Comparison of ENCODE assay signal across 15 mouse cellular contexts in the genomic region with DNA sequence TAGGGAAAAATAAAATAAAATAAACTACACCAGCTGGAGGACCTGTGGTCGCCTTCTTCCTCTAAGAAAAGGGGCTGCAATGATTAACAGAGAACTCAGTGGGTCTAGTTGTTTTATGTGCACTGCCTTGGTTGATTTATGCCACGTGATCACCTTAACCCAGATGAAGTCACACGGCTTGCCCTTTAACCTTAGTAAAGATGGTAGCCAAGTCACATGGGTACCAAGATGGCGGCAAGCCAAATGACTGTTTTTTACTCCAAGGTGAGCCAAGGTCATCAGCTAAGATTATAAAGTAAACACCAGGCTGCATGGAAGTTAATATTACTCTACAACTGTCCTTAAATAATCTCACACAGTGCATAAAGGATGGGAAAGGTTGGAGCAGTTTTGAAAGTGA. TPM values are rescaled to one million over a fixed set of nuclear protein-coding genes. Genes with fewer than 3 reads are reported as not detected.
DNase-seq lines count a peak whose midpoint lies in the region; ATAC-seq lines count a peak whose summit lies in the region.
"Had no signal": no experiment of that assay in that cellular context is flagged by ENCODE, and none has a peak within 500 bp of the region (broad histone marks: within the 10 kb centered on the region; RNA-seq: fewer than 3 reads in every experiment).

No protein-coding gene starts in this region.

- peak; percentile 61 for DNase-seq in adrenal gland, adult 2 months
- no peak for DNase-seq in adrenal gland, postnatal 4 days (ENCODE audit: low spot score in 2 of 2)
- peak; percentile 35 for DNase-seq in lung, postnatal 10 days
- DNase-seq in lung, postnatal 4 days: no peak
- peak; percentile 67 for DNase-seq in kidney, postnatal 10 days
- no peak for DNase-seq in layer of hippocampus, postnatal 25 days (ENCODE audit: extremely low spot score in 1 of 2, low spot score in 1 of 2)
- no peak for DNase-seq in thymus, postnatal 0 days (ENCODE audit: low spot score)
- DNase-seq: cerebellum, adult 18-20 months; gastrocnemius, postnatal 10 days had no signal

- ATAC-seq in cerebellum, adult (ENCODE audit: insufficient number of reproducible peaks, low FRiP score, low TSS enrichment): no peak
- ATAC-seq: forebrain, embryonic 16.5 days had no signal

RNA-seq across cellular contexts. Expression of gene Trcg1, which starts 6.6 kb away (rescaled TPM):
- total RNA-seq in adrenal gland, adult 2 months (2021): not detected
- polyA plus RNA-seq in adrenal gland, adult 2 months (2012; rRNA removed): not detected in 2 replicates
- total RNA-seq in adrenal gland, postnatal 4 days (2021): not detected
- total RNA-seq in layer of hippocampus, postnatal 25 days (2021): not detected
- 0.04 TPM in 1 of 2 replicates, not detected in the other for polyA plus RNA-seq in thymus, postnatal 0 days (2015; fragmentation: Nextera tagmentation; extraction: Ambion mirVana)
- total RNA-seq: gastrocnemius, postnatal 10 days; hematopoietic stem cell, adult 5-6 weeks; left cerebral cortex, postnatal 36 days had no signal
- polyA plus RNA-seq: erythroblast, embryonic 14.5 days; forebrain, embryonic 16.5 days; liver, embryonic 16.5 days had no signal

RNA-seq across cellular contexts. Expression of gene 1700017B05Rik, which starts 32.7 kb away (rescaled TPM):
- 10 to 100 TPM; 40.5 to 53.8 TPM for total RNA-seq in adrenal gland, adult 2 months (2021)
- polyA plus RNA-seq in adrenal gland, adult 2 months (2012; rRNA removed): 33.0 and 42.8 TPM in 2 replicates
- 10 to 100 TPM; 73.3 to 79.1 TPM for total RNA-seq in adrenal gland, postnatal 4 days (2021)
- total RNA-seq in layer of hippocampus, postnatal 25 days (2021): 10 to 100 TPM; 27.1 to 28.9 TPM
- polyA plus RNA-seq in thymus, postnatal 0 days (2015; fragmentation: Nextera tagmentation; extraction: Ambion mirVana): 29.3 and 30.0 TPM in 2 replicates

Comparison
In these comparisons a context has a peak if more than half of its experiments do, and no peak if none do; other contexts are left out.
1. DNase-seq: peak in adrenal gland, adult 2 months (single experiment), lung, postnatal 10 days (single experiment) and kidney, postnatal 10 days (single experiment); none in adrenal gland, postnatal 4 days (0 of 2), lung, postnatal 4 days (0 of 2), layer of hippocampus, postnatal 25 days (0 of 2) and thymus, postnatal 0 days (single experiment).